ENCODE assay signal across 8 mouse cellular contexts in the genomic region with DNA sequence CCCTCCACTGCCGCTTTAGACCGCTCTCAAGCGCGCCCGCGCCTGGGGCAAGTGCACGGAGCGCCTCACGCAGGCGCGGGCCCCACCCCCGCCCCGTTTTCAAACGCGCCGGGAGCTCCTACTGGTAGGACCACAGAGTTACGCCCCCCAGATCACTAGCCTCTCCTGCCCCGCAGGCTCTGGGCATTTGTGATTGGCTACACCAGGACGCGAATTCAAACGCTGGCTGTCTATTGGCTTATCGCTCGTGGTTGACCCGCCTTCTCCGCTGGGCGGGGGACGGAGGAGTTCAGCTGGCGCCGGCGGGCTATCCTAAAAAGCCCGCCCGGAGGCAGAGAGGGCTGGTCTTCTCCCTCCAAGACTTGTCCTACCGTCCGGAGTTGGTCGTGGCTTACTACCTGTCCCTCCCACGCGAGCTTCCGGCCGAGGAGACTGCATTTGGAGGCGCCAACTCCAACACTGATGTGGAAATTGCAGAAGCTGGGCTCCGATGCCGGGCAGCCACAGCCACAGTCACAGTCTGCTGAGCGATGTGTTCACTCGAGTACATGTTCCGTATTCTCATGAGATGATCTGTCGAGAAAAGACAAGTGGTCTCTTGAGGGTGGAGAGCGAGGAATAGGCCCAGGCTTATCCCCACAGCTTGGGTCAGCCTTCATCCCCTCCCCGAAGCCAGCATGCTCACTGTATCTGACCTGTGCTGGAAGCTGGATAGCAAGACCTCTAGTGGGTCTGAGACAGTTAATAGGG. TPM values are rescaled to one million over a fixed set of nuclear protein-coding genes. Genes with fewer than 3 reads are reported as not detected.
DNase-seq lines count a peak whose midpoint lies in the region; ATAC-seq and TF ChIP-seq lines count a peak whose summit lies in the region.

A gene (minus strand): TSS at position 165 of the 750 bp plus-strand sequence.

- peaks cover 14% of the 10 kb centered on the region for H3K4me1 ChIP-seq in embryonic facial prominence, embryonic 13.5 days
- no peaks in the 10 kb centered on the region for H3K4me1 ChIP-seq in kidney, adult 2 months (ENCODE audit: control insufficient read depth, insufficient read depth, low read length)
- peaks cover 13% of the 10 kb centered on the region for H3K4me1 ChIP-seq in limb, embryonic 12.5 days (replicated peaks)
- peaks cover 18% of the 10 kb centered on the region for H3K4me1 ChIP-seq in midbrain, embryonic 15.5 days
- H3K4me1 ChIP-seq in spleen, adult 2 months (ENCODE audit: control insufficient read depth, insufficient read depth, insufficient read length) = no peaks in the 10 kb centered on the region

- peak; percentile 100 for ATAC-seq in embryonic facial prominence, embryonic 13.5 days (ENCODE audit: insufficient number of reproducible peaks, insufficient read depth, low FRiP score, low TSS enrichment, low read depth)
- ATAC-seq in limb, embryonic 12.5 days (ENCODE audit: insufficient number of reproducible peaks, insufficient read depth, low FRiP score, low TSS enrichment, low read depth) = peak; percentile 99
- ATAC-seq in midbrain, embryonic 15.5 days (replicated peaks) = peak; percentile 100

- H3K9me3 ChIP-seq in embryonic facial prominence, embryonic 13.5 days = no peaks in the 10 kb centered on the region
- no peaks in the 10 kb centered on the region for H3K9me3 ChIP-seq in limb, embryonic 12.5 days
- no peaks in the 10 kb centered on the region for H3K9me3 ChIP-seq in midbrain, embryonic 15.5 days

- under 1% methylated on average over 48 of the region's 48 CpGs for WGBS in embryonic facial prominence, embryonic 13.5 days
- under 1% methylated on average over 48 of the region's 48 CpGs for WGBS in kidney, adult 2 months
- 1% methylated on average over 48 of the region's 48 CpGs for WGBS in limb, embryonic 12.5 days
- under 1% methylated on average over 48 of the region's 48 CpGs for WGBS in midbrain, embryonic 15.5 days
- under 1% methylated on average over 48 of the region's 48 CpGs for WGBS in spleen, adult 2 months

- peak within 1 kb of the TSS; percentile 89 for H3K9ac ChIP-seq in embryonic facial prominence, embryonic 13.5 days
- peak within 1 kb of the TSS; percentile 85 for H3K9ac ChIP-seq in limb, embryonic 12.5 days (replicated peaks)
- peak within 1 kb of the TSS; percentile 67 for H3K9ac ChIP-seq in midbrain, embryonic 15.5 days

- no peaks in the 10 kb centered on the region for H3K27me3 ChIP-seq in embryonic facial prominence, embryonic 13.5 days
- no peaks in the 10 kb centered on the region for H3K27me3 ChIP-seq in kidney, adult 2 months (replicated peaks; ENCODE audit: control insufficient read depth, insufficient read depth, low read length)
- H3K27me3 ChIP-seq in limb, embryonic 12.5 days = no peaks in the 10 kb centered on the region
- no peaks in the 10 kb centered on the region for H3K27me3 ChIP-seq in midbrain, embryonic 15.5 days (replicated peaks)
- H3K27me3 ChIP-seq in spleen, adult 2 months (ENCODE audit: control insufficient read depth, insufficient read depth, low read length) = no peaks in the 10 kb centered on the region

- TF ChIP-seq POLR2A in kidney, adult 2 months (IDR thresholded peaks at IDR 0.05; ENCODE audit: low read depth, low read length) = no peak
- TF ChIP-seq POLR2A in spleen, adult 2 months (IDR thresholded peaks at IDR 0.05; ENCODE audit: low read depth, low read length) = no peak

- H3K4me3 ChIP-seq in embryonic facial prominence, embryonic 13.5 days = peak within 1 kb of the TSS; percentile 74
- peak within 1 kb of the TSS; percentile 76 for H3K4me3 ChIP-seq in kidney, adult 2 months (ENCODE audit: insufficient read depth, low read depth, low read length)
- peak within 1 kb of the TSS; percentile 75 for H3K4me3 ChIP-seq in limb, embryonic 12.5 days (replicated peaks)
- H3K4me3 ChIP-seq in midbrain, embryonic 15.5 days = peak within 1 kb of the TSS; percentile 78
- H3K4me3 ChIP-seq in spleen, adult 2 months (ENCODE audit: extremely low read depth, insufficient read depth, insufficient read length) = peak within 1 kb of the TSS; percentile 81

- DNase-seq in 3134 (ENCODE audit: extremely low read depth, insufficient read length, low spot score) = peak; percentile 99
- peak; percentile 98 for DNase-seq in adrenal gland, postnatal 36 days
- DNase-seq in heart, adult 18-20 months = peak; percentile 97 to 98
- DNase-seq in kidney, adult 2 months = peak; percentile 99
- DNase-seq in spleen, adult 2 months (ENCODE audit: low read depth in 1 of 2, low spot score in 2 of 2) = peak; percentile 94

- TF ChIP-seq CTCF in kidney, adult 2 months (conservative IDR thresholded peaks at IDR 0.05; ENCODE audit: insufficient read depth, insufficient read length, low read depth, low read length) = no peak
- 0 out of 2 replicates have a peak, but pooled peaks have one; percentile 3 for TF ChIP-seq CTCF in spleen, adult 2 months (IDR thresholded peaks at IDR 0.05; ENCODE audit: extremely low read depth, insufficient read depth, insufficient read length, insufficient replicate concordance)

- H3K27ac ChIP-seq in embryonic facial prominence, embryonic 13.5 days = peak within 1 kb of the TSS; percentile 85
- H3K27ac ChIP-seq in kidney, adult 2 months (ENCODE audit: insufficient read depth, low read depth, low read length) = no peak within 1 kb of the TSS
- H3K27ac ChIP-seq in limb, embryonic 12.5 days = peak within 1 kb of the TSS; percentile 86
- peak within 1 kb of the TSS; percentile 66 for H3K27ac ChIP-seq in midbrain, embryonic 15.5 days
- peak within 1 kb of the TSS; percentile 79 for H3K27ac ChIP-seq in spleen, adult 2 months (ENCODE audit: insufficient read depth, low read length)

- peaks cover 21% of the 10 kb centered on the region for H3K36me3 ChIP-seq in embryonic facial prominence, embryonic 13.5 days
- no peaks in the 10 kb centered on the region for H3K36me3 ChIP-seq in kidney, adult 2 months (ENCODE audit: control insufficient read depth, insufficient read depth, low read length)
- peaks cover 26% of the 10 kb centered on the region for H3K36me3 ChIP-seq in limb, embryonic 12.5 days
- peaks cover 8% of the 10 kb centered on the region; the same call in 1 of the 2 replicates for H3K36me3 ChIP-seq in midbrain, embryonic 15.5 days (replicated peaks)
- no peaks in the 10 kb centered on the region for H3K36me3 ChIP-seq in spleen, adult 2 months (ENCODE audit: control insufficient read depth, insufficient read depth, low read length)

- H3K4me2 ChIP-seq in embryonic facial prominence, embryonic 13.5 days = peak within 1 kb of the TSS; percentile 79
- peak within 1 kb of the TSS; percentile 67 for H3K4me2 ChIP-seq in limb, embryonic 12.5 days
- H3K4me2 ChIP-seq in midbrain, embryonic 15.5 days = peak within 1 kb of the TSS; percentile 87

RNA-seq across cellular contexts. Expression of the gene that starts here (rescaled TPM):
- total RNA-seq in adrenal gland, postnatal 36 days (2021) = 1 to 10 TPM; 3.3 to 4.8 TPM
- polyA plus RNA-seq in embryonic facial prominence, embryonic 13.5 days (2015; fragmentation: Nextera tagmentation; extraction: Ambion mirVana) = 61.9 and 63.1 TPM in 2 replicates
- total RNA-seq in heart, adult 18-20 months (2021) = under 1 TPM; 0.62 to 0.65 TPM
- 0.56 and 0.61 TPM in 2 replicates for polyA plus RNA-seq in kidney, adult 2 months (2012; rRNA removed)
- polyA plus RNA-seq in limb, embryonic 12.5 days (2016; fragmentation: Nextera tagmentation; extraction: Ambion mirVana) = 90.7 and 92.7 TPM in 2 replicates
- polyA plus RNA-seq in midbrain, embryonic 15.5 days (2015; fragmentation: Nextera tagmentation; extraction: Ambion mirVana) = 13.9 and 15.1 TPM in 2 replicates
- polyA plus RNA-seq in spleen, adult 2 months (2012; rRNA removed) = 9.7 and 11.1 TPM in 2 replicates

Comparison
In these comparisons a context has a peak if more than half of its experiments do, and no peak if none do; other contexts are left out.
1. Peak in DNase-seq in heart, adult 18-20 months; RNA of the gene not detected or under 1 TPM.
2. Peak in DNase-seq and H3K4me3 ChIP-seq in kidney, adult 2 months; RNA of the gene not detected or under 1 TPM.